Mouse (Mus musculus) kidney, embryonic 14.5 days (tissue): ENCODE data around the gene N4bp1. TPM values are rescaled to one million over a fixed set of nuclear protein-coding genes. Genes with fewer than 3 reads are reported as not detected.

ENCODE experiments used
- ATAC-seq: fragments of 200-750 bp; cut with Nextera tagmentation; 2 replicates; pipeline ENCODE4 v1.8.0; 2017; ENCODE audit warnings: moderate number of reproducible peaks, mild to moderate bottlenecking, moderate TSS enrichment, moderate library complexity; ENCODE audit not compliant: low FRiP score, low TSS enrichment
- H3K27ac ChIP-seq: fragments of 300-500 bp; sonication (generic); 2 replicates; pipeline ENCODE4 v1.5.1; 2014; ENCODE audit warnings: low read depth, mild to moderate bottlenecking, low read length, moderate library complexity, mixed read lengths
- H3K27me3 ChIP-seq: fragments of 300-500 bp; sonication (generic); 2 replicates; pipeline ENCODE4 v1.6.1; 2014; ENCODE audit warnings: mild to moderate bottlenecking, low read length; ENCODE audit not compliant: control insufficient read depth, insufficient read depth
- H3K36me3 ChIP-seq: fragments of 300-500 bp; sonication (generic); 2 replicates; pipeline ENCODE4 v1.6.1; 2014; ENCODE audit warnings: low read length, mixed read lengths; ENCODE audit not compliant: control insufficient read depth, insufficient read depth
- H3K4me1 ChIP-seq: fragments of 300-500 bp; sonication (generic); 2 replicates; pipeline ENCODE4 v1.6.1; 2014; ENCODE audit warnings: low read length, mixed read lengths; ENCODE audit not compliant: control insufficient read depth, insufficient read depth
- H3K4me2 ChIP-seq: fragments of 300-500 bp; sonication (generic); replicated peaks from 2 replicates; pipeline ENCODE4 v1.6.1; 2014; ENCODE audit warnings: low read depth, mild to moderate bottlenecking, low read length
- H3K4me3 ChIP-seq: fragments of 300-500 bp; sonication (generic); 2 replicates; pipeline ENCODE4 v1.5.1; 2014; ENCODE audit warnings: mild to moderate bottlenecking, low read length
- H3K9ac ChIP-seq: fragments of 300-500 bp; sonication (generic); 2 replicates; pipeline ENCODE4 v1.6.1; 2014; ENCODE audit warnings: low read depth, mild to moderate bottlenecking, low read length, moderate library complexity
- H3K9me3 ChIP-seq: fragments of 300-500 bp; sonication (generic); 2 replicates; pipeline ENCODE4 v1.6.1; 2016; ENCODE audit warnings: low read length; ENCODE audit not compliant: control insufficient read depth
- WGBS: fragments of 180-500 bp; shearing (Covaris S2); extraction: QIAGEN DNeasy Blood & Tissue Kit; methylation state at CpG from one replicate; pipeline ENCODE4 v1.1.7; 2014; 5-methylcytosine and 5-hydroxymethylcytosine counted together
- polyA plus RNA-seq: library from polyadenylated mRNA; unstranded; fragments of >200 nt; fragmentation: Nextera tagmentation; extraction: Ambion mirVana; gene quantifications from 2 replicates; pipeline ENCODE4 v1.2.1, GENCODE M21; 2014

Gene N4bp1
- polyA plus RNA-seq, 1 experiment from 2014 or later: 13.2 TPM

- ATAC-seq: no peak
- no peaks in the 10 kb centered on the region for H3K27me3 ChIP-seq
- no peak overlapping the region for H3K4me3 ChIP-seq
- no peak overlapping the region for H3K9ac ChIP-seq
- H3K27ac ChIP-seq: no peak overlapping the region
- WGBS: 80% methylated on average over 15 of the region's 15 CpGs
- no peaks in the 10 kb centered on the region for H3K36me3 ChIP-seq
- H3K4me2 ChIP-seq: no peak overlapping the region
- H3K4me1 ChIP-seq: no peaks in the 10 kb centered on the region
- H3K9me3 ChIP-seq: no peaks in the 10 kb centered on the region
Measured at GRCm38 (mm10) chr8:86808990-86809960, 75.8 kb downstream of the N4bp1 start.

- 71% methylated on average over 5 of the region's 5 CpGs for WGBS
- no peaks in the 10 kb centered on the region for H3K9me3 ChIP-seq
- H3K4me1 ChIP-seq: no peaks in the 10 kb centered on the region
- H3K4me2 ChIP-seq: no peak overlapping the region
- H3K36me3 ChIP-seq: no peaks in the 10 kb centered on the region
- no peak overlapping the region for H3K27ac ChIP-seq
- H3K4me3 ChIP-seq: no peak overlapping the region
- no peak overlapping the region for H3K9ac ChIP-seq
- H3K27me3 ChIP-seq: no peaks in the 10 kb centered on the region
- no peak for ATAC-seq
Measured at GRCm38 (mm10) chr8:86808239-86808638, 76.8 kb downstream of the N4bp1 start.

GRCm38 (mm10) chr8:86801988-86802387, 83.1 kb downstream of the N4bp1 start:
- no peak overlapping the region for H3K9ac ChIP-seq
- H3K27me3 ChIP-seq: no peaks in the 10 kb centered on the region
- WGBS: 40% methylated on average over 6 of the region's 6 CpGs
- no peaks in the 10 kb centered on the region for H3K36me3 ChIP-seq
- no peaks in the 10 kb centered on the region for H3K4me1 ChIP-seq
- H3K27ac ChIP-seq: peak overlapping the region; percentile 30; the same call in 1 of the 2 replicates
- no peak for ATAC-seq
- no peaks in the 10 kb centered on the region for H3K9me3 ChIP-seq
- H3K4me3 ChIP-seq: no peak overlapping the region
- H3K4me2 ChIP-seq: no peak overlapping the region

- Histone ChIP-seq H3K4me1 (no peaks in the 10 kb centered on the region), H3K4me3 (no peak overlapping the region), H3K27me3 (no peaks in the 10 kb centered on the region), H3K4me2 (no peak overlapping the region), H3K9ac (no peak overlapping the region), H3K27ac (no peak overlapping the region), H3K36me3 (no peaks in the 10 kb centered on the region), H3K9me3 (no peaks in the 10 kb centered on the region)
- ATAC-seq: no peak
- WGBS: 37% methylated on average over 4 of the region's 4 CpGs
Measured at GRCm38 (mm10) chr8:86800966-86801365, 84.1 kb downstream of the N4bp1 start.

- no peak for ATAC-seq
- no peaks in the 10 kb centered on the region for H3K36me3 ChIP-seq
- H3K27me3 ChIP-seq: no peaks in the 10 kb centered on the region
Measured at GRCm38 (mm10) chr8:86798141-86798540, 86.9 kb downstream of the N4bp1 start.

GRCm38 (mm10) chr8:86797705-86798104, 87.4 kb downstream of the N4bp1 start:
- no peak for ATAC-seq
- Histone ChIP-seq H3K27ac (no peak overlapping the region), H3K4me1 (no peaks in the 10 kb centered on the region), H3K36me3 (no peaks in the 10 kb centered on the region), H3K4me3 (no peak overlapping the region), H3K9me3 (no peaks in the 10 kb centered on the region), H3K27me3 (no peaks in the 10 kb centered on the region), H3K9ac (no peak overlapping the region), H3K4me2 (no peak overlapping the region)
- WGBS: 85% methylated on average over 2 of the region's 2 CpGs

More at GRCm38 (mm10) chr8:86798141-86798540, 86.9 kb downstream of the N4bp1 start:
- no peak overlapping the region for H3K9ac ChIP-seq
- H3K27ac ChIP-seq: no peak overlapping the region
- no peaks in the 10 kb centered on the region for H3K9me3 ChIP-seq
- H3K4me1 ChIP-seq: no peaks in the 10 kb centered on the region
- no peak overlapping the region for H3K4me2 ChIP-seq
- no peak overlapping the region for H3K4me3 ChIP-seq
- WGBS: 88% methylated on average over 6 of the region's 6 CpGs

GRCm38 (mm10) chr8:86794716-86795115, 90.3 kb downstream of the N4bp1 start:
- ATAC-seq: no peak
- Histone ChIP-seq H3K27ac (no peak overlapping the region), H3K9me3 (no peaks in the 10 kb centered on the region), H3K36me3 (no peaks in the 10 kb centered on the region), H3K4me1 (no peaks in the 10 kb centered on the region), H3K9ac (no peak overlapping the region), H3K4me2 (no peak overlapping the region), H3K27me3 (no peaks in the 10 kb centered on the region), H3K4me3 (no peak overlapping the region)
- WGBS: 39% methylated on average over 6 of the region's 6 CpGs

GRCm38 (mm10) chr8:86791542-86791941, 93.5 kb downstream of the N4bp1 start:
- H3K27me3 ChIP-seq: no peaks in the 10 kb centered on the region
- H3K4me2 ChIP-seq: no peak overlapping the region
- ATAC-seq: no peak
- no peak overlapping the region for H3K4me3 ChIP-seq
- peaks cover 12% of the 10 kb centered on the region for H3K4me1 ChIP-seq
- H3K36me3 ChIP-seq: no peaks in the 10 kb centered on the region
- H3K9ac ChIP-seq: no peak overlapping the region
- no peaks in the 10 kb centered on the region for H3K9me3 ChIP-seq
- no peak overlapping the region for H3K27ac ChIP-seq
- 78% methylated on average over 6 of the region's 6 CpGs for WGBS

GRCm38 (mm10) chr8:86789576-86789975, 95.5 kb downstream of the N4bp1 start:
- no peak for ATAC-seq
- no peak overlapping the region for H3K9ac ChIP-seq

More at GRCm38 (mm10) chr8:86789576-86789975, 95.5 kb downstream of the N4bp1 start:
- Histone ChIP-seq H3K27me3 (no peaks in the 10 kb centered on the region), H3K4me2 (no peak overlapping the region), H3K36me3 (no peaks in the 10 kb centered on the region), H3K4me3 (no peak overlapping the region), H3K4me1 (peaks cover 14% of the 10 kb centered on the region), H3K9me3 (no peaks in the 10 kb centered on the region), H3K27ac (no peak overlapping the region)
- 83% methylated on average over 1 of the region's 1 CpGs for WGBS
